Mouse (Mus musculus) bone marrow, adult 2 months (tissue): ENCODE data around the gene Rad51b.

Experiments used
- CTCF ChIP-seq: fragments of 200-500 bp; IDR thresholded peaks from 2 replicates; pipeline ENCODE4 v1.5.1; 2011; ENCODE audit warnings: low read length, control low read depth; ENCODE audit not compliant: control insufficient read depth, insufficient read depth
- POLR2A ChIP-seq: fragments of 200-500 bp; IDR thresholded peaks from 2 replicates; pipeline ENCODE4 v1.6.1; 2011; ENCODE audit warnings: low read depth, mild to moderate bottlenecking, control low read depth, low read length, borderline replicate concordance; ENCODE audit not compliant: control insufficient read depth

DNA sequence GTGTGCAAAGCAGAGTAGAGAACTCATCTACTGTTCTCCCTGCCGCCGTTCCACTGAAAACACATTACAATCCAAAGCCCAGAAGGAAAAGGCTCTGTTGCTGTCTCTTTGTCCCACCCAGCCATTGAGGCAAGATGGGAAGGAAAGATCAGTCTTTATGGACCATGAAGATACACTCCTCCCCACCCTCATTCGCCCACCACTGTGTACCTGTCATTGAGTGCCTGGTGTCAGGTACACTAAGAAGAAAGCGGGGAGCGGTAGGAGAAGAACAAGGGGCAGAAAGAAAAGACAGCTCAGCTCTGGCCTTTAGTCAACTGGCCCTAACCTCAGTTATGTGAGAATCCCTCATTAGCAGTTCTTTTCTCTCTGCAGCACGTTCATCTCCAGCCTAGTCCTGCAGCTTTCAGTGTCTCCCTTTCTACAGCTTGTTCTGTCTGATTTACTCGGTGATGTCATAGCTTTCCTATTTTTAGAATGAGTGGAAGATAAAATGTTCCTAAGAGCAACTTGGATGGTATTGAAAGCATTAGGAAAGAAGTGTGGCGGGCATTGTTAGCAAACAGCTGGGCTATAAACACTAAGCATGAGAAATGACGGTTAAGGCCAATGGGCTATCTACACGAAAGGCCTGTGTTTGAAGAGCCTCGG, 382.3 kb downstream of the Rad51b start:
- no peak for TF ChIP-seq CTCF
- no peak for TF ChIP-seq POLR2A
